Mouse (Mus musculus) gastrocnemius, postnatal 14 days (tissue): ENCODE data around the gene Tprkb. TPM values are rescaled to one million over a fixed set of nuclear protein-coding genes. Genes with fewer than 3 reads are reported as not detected.
"Not testable (repeated sequence)": the region's sequence is repeated elsewhere in the genome, so short reads cannot be mapped to it uniquely, and the experiment has no call there.

Source experiments
- DNase-seq: peaks from one replicate; pipeline ENCODE4 v3.0.0; 2021; ENCODE audit warnings: mixed read lengths
- intact Hi-C: fragments of 180-260 bp; cut with DNase I; formaldehyde crosslinking; loops from one replicate; pipeline ENCODE4 v1.15.1; 2025; ENCODE audit warnings: low total_unique reads
- total RNA-seq, 2 experiments: library from RNA; stranded (reverse); gene quantifications; 2 replicates each; pipeline ENCODE4 v1.2.3; 2021

The Tprkb gene
- total RNA-seq, 2 experiments from 2014 or later = 19.0 to 19.5 TPM

DNA sequence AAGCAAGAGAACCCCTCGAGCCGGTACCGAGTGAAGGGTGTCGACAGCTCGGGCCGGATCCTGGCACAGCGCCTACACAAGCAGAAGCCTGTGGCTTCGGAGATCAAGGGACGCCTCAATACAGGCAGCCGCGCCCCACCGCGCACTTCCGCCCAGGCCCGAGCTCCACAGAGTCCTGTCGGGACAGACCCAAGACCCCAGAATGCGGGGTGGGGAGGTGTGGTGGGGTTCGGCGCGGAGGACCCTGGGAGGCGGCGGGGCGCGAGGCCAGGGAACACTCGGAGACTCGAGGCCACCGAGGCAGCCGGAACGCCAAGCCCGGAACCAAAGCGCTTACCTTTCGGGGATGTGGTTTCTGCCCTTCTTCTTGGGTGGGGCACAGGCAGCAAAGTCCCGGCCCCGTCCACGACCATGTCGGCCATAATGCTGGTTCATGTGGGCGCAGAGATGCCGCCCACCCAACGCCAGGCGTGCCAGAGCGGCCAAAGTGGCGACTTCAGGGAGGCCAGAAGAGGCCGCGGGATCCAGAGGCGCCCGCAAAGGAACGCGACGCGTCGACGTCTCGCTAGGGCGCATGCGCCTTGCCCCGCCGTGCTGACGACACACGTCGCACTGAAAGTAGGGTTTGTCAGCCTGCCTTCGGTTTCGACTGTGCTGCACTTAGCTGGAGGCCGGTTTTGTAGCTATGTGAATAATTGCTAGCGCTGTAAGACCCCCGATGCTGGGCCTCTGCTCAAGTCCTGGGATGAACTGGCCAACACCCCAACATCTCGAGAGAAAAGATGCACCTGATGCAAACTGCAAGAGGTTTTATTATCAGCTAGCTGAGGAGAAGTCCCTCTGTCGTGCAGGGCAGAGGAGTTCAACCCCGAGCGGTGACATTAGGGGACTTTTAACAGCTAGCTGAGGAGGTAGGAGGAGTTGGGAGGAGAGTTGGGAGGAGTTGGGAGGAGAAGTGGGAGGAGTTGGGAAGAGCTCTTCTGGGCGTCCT lies 49.7 kb downstream of the Tprkb start, which contains the start of gene Dusp11:
TSS of gene Dusp11 (minus strand) at position 567 of the 991 bp plus-strand sequence.
- intact Hi-C loops = no loop called here
- peak; percentile 94 for DNase-seq

DNA sequence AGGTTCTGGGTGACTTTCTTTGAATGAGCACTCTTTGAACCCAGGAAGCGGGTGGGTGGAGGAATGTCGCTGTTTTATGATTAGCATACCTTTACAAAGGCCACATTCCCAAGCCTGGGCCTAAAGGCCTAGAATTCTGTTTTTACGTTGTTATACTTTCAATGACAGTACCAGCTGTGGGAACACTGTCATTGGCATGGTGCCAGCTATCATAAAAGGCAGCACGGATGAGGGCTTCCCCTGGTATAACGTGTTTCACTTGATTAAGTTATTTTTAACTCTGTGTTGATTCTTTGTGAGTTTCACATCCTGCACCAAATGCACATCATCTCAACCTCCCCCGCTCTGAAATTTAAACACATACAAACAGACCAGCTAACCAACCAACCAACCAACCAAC lies 54.4 kb downstream of the Tprkb start:
- intact Hi-C loops = not testable (repeated sequence)
- DNase-seq = peak; percentile 21

DNA sequence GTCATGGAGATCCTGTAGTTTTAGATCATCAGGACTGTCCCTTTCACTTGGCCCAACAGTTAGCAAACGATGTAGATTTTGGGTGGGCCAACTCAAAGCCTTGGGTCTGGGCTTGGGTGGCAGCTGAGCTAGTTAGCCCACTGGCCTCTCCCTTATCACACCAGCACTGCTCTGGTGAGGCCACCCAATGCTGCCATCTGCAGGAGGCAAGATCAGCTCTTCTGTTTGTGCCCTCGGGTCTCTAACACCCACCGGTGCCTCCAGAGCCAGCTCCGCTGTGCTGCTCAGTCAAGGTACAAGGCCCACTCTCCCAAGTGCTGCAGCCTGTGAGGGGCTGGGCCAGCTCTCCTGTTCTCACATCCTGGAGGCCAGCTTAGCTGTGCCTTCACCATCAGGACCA lies 55.0 kb downstream of the Tprkb start:
- intact Hi-C loops = no loop called here
- DNase-seq = no peak

DNA sequence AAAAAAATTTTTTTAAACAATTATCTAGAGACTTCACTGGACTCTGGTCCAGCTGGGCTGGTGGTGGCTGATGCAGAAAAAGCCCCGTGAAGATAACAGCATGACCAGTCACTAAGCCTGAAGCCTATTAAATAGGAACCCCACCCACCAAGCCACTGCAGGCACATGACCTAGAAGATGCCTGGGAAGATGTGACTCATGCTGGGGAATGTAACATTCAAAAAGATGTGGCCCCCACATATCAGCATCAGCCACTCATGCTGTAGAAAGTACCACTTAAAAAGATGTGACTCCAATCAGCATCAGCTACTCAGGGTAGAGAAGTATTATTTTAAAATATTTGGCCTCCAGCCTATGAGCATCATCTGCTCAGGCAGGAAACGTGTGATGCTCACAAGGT lies 58.2 kb downstream of the Tprkb start:
- intact Hi-C loops = no loop called here
- DNase-seq = no peak

DNA sequence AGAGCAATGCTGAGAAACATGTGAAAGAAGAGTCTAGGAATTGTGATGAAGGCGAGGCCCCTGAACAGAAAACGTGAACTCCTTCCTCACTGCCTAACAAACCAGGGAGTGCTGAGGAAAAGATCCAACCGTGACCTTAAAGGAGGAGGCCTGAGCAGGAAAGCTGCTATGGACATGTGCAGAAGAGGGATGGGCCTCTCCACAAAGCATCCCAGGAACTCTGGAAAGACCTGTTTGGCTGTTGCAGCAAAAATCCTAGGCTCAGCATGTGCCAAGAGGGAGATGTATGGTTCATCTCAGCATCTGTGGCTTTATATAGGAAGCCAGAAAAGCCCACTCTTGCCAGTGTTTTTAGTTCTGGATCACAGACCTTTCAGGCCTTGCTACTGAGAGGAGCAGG lies 61.0 kb downstream of the Tprkb start:
- no peak for DNase-seq
- intact Hi-C loops = no loop called here

DNA sequence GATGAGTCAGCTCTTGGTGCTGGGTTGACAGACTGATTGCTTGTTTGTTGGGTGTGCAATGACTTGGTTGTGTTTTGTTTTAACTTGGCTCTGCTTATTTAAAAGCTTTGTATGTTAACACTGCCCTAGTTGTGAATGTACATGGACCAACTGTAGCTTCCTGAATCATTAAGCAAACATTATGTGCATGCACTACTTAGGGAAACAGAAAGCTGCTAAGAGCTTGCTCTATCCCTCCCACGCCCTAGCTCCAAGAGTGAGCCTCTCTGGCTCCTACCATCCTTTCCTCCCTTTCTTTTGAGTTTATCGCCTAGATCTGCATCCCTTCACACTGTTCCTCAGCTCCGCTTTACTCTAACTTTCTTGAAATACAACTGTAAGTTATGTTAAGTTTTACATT lies 61.7 kb downstream of the Tprkb start:
- DNase-seq = no peak
- intact Hi-C loops = no loop called here

DNA sequence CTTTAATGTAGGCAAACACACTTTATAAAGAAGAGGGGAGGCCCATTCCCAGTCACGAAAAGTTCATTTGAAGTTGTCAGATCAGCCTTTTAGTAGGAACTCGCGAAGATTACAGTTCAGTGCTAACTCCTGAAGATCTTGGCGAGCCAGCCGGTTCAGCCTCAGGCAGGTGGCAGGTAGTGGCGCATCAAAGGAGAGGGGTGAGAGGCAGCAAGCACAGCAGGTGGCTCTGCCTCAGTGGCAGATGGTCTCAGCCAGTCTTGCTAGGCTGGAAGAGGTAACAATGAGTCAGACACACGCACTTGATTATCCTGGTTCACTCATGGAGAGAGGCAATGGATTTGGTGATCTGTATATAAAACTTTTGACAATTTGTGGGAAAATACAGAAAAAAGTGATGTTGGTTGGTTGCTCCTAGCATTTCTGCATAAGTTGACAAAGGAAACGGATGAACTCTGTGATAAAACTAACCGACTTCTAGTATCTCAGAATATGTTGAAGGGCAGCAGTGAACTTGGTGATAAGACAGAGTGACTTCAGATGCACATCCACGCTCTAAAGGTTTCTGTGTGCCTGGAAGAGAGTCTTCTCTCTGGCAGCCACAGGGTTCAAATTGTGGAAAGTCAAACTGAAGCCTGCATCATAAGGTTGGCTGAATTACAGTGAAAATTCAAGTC lies 63.4 kb downstream of the Tprkb start:
- no peak for DNase-seq
- intact Hi-C loops = no loop called here

DNA sequence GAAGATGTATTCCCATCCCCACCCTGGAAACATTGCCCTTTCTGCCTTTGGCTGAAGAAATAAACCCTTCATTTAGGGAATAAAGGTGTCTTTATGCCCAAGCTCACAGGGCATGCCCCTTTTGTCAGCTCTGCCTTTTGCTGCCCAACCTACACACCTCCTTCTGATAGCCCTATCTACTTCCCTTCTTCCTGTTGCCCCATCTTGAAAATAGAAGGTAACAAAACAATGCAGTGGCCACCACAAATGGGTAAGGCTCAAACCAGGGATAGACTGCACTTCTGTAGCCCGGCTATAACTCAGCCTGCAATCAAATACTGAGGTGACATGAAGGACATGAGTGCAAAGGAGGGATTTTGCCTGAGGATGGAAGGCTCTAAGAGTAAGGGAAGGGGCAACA lies 64.1 kb downstream of the Tprkb start:
- intact Hi-C loops = no loop called here
- DNase-seq = no peak

DNA sequence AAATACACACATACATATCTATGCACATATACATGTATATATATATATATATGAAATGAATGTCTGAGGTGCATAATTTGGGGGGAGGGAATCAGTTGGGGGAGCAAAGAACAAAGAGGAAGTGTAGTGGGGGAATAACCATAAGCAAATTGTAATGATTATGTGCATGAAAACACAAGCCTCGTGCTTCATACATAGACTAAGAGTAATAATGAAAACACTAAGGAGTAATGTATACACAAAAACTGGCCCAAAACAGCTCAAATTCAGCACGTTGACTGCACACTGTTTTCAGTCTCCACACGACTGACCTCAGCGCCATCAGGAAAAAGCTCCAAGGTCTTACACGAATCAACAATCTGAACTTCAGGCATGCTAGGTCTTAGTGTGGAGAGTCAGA lies 64.6 kb downstream of the Tprkb start:
- intact Hi-C loops = no loop called here
- no peak for DNase-seq

DNA sequence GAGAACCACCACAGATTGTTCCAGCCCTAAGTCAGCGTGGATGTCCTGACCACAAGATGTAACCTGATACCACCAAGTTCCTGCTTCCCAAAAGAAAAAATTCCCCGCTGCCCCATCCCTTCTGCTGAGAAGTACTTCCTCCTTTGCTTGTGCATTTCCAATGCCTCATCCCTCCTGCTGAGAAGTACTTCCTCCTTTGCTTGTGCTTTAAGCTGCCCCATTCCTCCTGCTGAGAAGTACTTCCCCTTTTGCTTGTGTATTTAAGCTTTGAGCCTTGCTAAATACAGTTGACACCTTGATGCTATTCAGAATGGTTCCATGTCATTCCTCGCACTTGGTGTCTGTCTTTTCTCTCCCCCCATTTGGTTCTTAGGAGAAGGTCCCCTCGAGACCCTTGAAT lies 67.1 kb downstream of the Tprkb start:
- DNase-seq, intact Hi-C loops: not testable (repeated sequence)

Other genes starting within 250 kb of the Tprkb start
- gene Nat8f7, start 198.7 kb upstream of the Tprkb start, total RNA-seq = under 1 TPM; 0.16 to 0.33 TPM
- gene Nat8f3, start 146.1 kb upstream of the Tprkb start, total RNA-seq = not detected
- gene Nat8f6, start 90.9 kb upstream of the Tprkb start, total RNA-seq = not detected
- gene Nat8f5, start 90.9 kb upstream of the Tprkb start, total RNA-seq = under 1 TPM in 1 of 2 experiments, not detected in 1; 0.35 TPM
- not detected for gene Nat8, start 79.8 kb upstream of the Tprkb start, total RNA-seq
- under 1 TPM; 0.24 to 0.27 TPM for gene Nat8f2, start 42.7 kb upstream of the Tprkb start, total RNA-seq
- gene Nat8f4, start 7.0 kb upstream of the Tprkb start, total RNA-seq = under 1 TPM; 0.33 to 0.74 TPM
- gene Nat8f1, start 3.8 kb downstream of the Tprkb start, total RNA-seq = 1 to 10 TPM; 1.9 to 2.2 TPM
- gene Dusp11, start 49.8 kb downstream of the Tprkb start, total RNA-seq = 10 to 100 TPM; 36.6 to 44.1 TPM
- gene Figla, start 104.3 kb downstream of the Tprkb start, total RNA-seq = not detected
- under 1 TPM; 0.31 to 0.33 TPM for gene Add2, start 116.8 kb downstream of the Tprkb start, total RNA-seq